Mouse (Mus musculus): ENCODE results near the gene Lmbrd1.

- TF ChIP-seq CTCF (IDR thresholded peaks at IDR 0.05; ENCODE audit: borderline replicate concordance, insufficient read depth, low read depth, low read length) (no peak), POLR2A (IDR thresholded peaks at IDR 0.05; ENCODE audit: borderline replicate concordance, insufficient read depth, low read length) (no peak)
These were observed 37.9 kb downstream of the Lmbrd1 start for GRCm38 (mm10) chr1:24716301-24716700.
